In the genomic region with DNA sequence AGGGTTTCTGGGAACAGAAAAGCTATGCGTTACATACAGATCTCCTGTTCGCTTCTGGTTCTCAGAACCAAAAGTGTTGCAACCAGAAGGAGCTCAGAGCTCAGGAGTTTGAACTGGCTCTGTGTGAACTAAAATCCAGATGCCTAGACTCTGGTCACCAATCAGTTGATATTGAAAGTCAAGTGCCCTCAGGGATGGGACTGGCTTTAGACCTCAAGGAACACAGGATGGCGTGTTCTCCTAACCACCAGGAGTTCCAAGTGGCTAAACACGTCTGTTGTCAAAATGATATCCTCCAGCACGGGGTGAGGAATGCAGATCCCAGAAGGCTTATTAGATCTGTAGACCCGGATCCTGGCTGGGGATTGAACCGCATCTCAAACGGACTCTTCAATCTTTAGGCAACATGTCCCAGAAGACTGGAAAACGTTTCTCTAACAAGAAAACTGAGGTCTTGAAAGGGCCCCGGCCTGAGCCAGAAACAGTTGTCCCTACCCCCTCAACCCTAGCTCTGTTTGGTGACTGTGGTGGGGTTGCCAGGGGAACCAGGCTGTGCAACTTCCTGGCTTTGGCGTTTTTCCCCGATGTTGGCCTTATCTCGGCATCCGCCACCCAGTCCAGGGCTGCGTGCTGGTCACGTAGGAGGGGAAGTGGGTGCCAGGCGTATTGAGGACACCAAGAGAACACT, we compare ENCODE assay signal across 1 mouse cellular context.
A peak's percentile ranks its signal among the peaks of the same experiment; 100 is the strongest.
TF ChIP-seq lines count a peak whose summit lies in the region.

No protein-coding gene starts in this region.

TF ChIP-seq in MEL, 35 proteins besides CTCF, POLR2A, EP300 and RAD21 (continued from another document):
- TF ChIP-seq GABPA (IDR thresholded peaks at IDR 0.05; ENCODE audit: low read depth, low read length) (no peak), TAL1 (IDR thresholded peaks at IDR 0.05; ENCODE audit: low read length) (peak; percentile 63), ZMIZ1 (IDR thresholded peaks at IDR 0.05; ENCODE audit: low read depth, low read length) (0 out of 2 replicates have a peak, but pooled peaks have one; percentile 38), HCFC1 (IDR thresholded peaks at IDR 0.05; ENCODE audit: low read depth, low read length) (peak; percentile 61; the same call in 1 of the 2 replicates), TCF12 (IDR thresholded peaks at IDR 0.05; ENCODE audit: low read depth, low read length) (peak; percentile 79)
